Comparison of ENCODE assay signal across 9 mouse cellular contexts in genomic region chr2:6707959-6708519, GRCm38 (mm10).
DNase-seq lines count a peak whose midpoint lies in the region; ATAC-seq and TF ChIP-seq lines count a peak whose summit lies in the region.
"Had no signal": no experiment of that assay in that cellular context is flagged by ENCODE, and none has a peak within 500 bp of the region (broad histone marks: within the 10 kb centered on the region; RNA-seq: fewer than 3 reads in every experiment).

No protein-coding gene starts in this region.

- WGBS in lung, embryonic 15.5 days = 28% methylated on average over 5 of the region's 5 CpGs
- 61% methylated on average over 5 of the region's 5 CpGs for WGBS in forebrain, embryonic 10.5 days
- WGBS in macrophage (ENCODE audit: missing documents) = 35% methylated on average over 5 of the region's 5 CpGs
- WGBS in intestine, postnatal 0 days = 57% methylated on average over 5 of the region's 5 CpGs

- H3K9ac ChIP-seq in lung, embryonic 15.5 days = no peak overlapping the region
- no peak overlapping the region for H3K9ac ChIP-seq in intestine, postnatal 0 days (ENCODE audit: low read depth, low read length)

- H3K27me3 ChIP-seq in lung, embryonic 15.5 days = no peaks in the 10 kb centered on the region
- H3K27me3 ChIP-seq in forebrain, embryonic 10.5 days (ENCODE audit: poor library complexity, severe bottlenecking) = no peaks in the 10 kb centered on the region
- H3K27me3 ChIP-seq in intestine, postnatal 0 days (replicated peaks; ENCODE audit: control insufficient read depth, insufficient read depth, low read length) = no peaks in the 10 kb centered on the region

- H3K9me3 ChIP-seq in lung, embryonic 15.5 days = no peaks in the 10 kb centered on the region
- no peaks in the 10 kb centered on the region for H3K9me3 ChIP-seq in forebrain, embryonic 10.5 days
- no peaks in the 10 kb centered on the region for H3K9me3 ChIP-seq in intestine, postnatal 0 days (ENCODE audit: control insufficient read depth)

- TF ChIP-seq CTCF in gastrocnemius, adult 2 months (IDR thresholded peaks at IDR 0.05) = no peak
- no peak for TF ChIP-seq CTCF in intestine, postnatal 0 days (IDR thresholded peaks at IDR 0.05; ENCODE audit: low read depth)

- peak overlapping the region; percentile 6; the same call in 1 of the 2 replicates for H3K27ac ChIP-seq in gastrocnemius, adult 2 months
- H3K27ac ChIP-seq in lung, embryonic 15.5 days = no peak overlapping the region
- H3K27ac ChIP-seq in forebrain, embryonic 10.5 days = peak overlapping the region; percentile 30; the same call in 1 of the 2 replicates
- peak overlapping the region; percentile 73 for H3K27ac ChIP-seq in macrophage
- no peak overlapping the region for H3K27ac ChIP-seq in intestine, postnatal 0 days (ENCODE audit: low read depth, low read length)

- no peak overlapping the region for H3K4me3 ChIP-seq in gastrocnemius, adult 2 months
- H3K4me3 ChIP-seq in lung, embryonic 15.5 days = no peak overlapping the region
- no peak overlapping the region for H3K4me3 ChIP-seq in forebrain, embryonic 10.5 days
- H3K4me3 ChIP-seq in macrophage (ENCODE audit: inconsistent target) = no peak overlapping the region
- H3K4me3 ChIP-seq in intestine, postnatal 0 days (ENCODE audit: low read depth, low read length) = no peak overlapping the region

- H3K4me1 ChIP-seq in lung, embryonic 15.5 days = no peaks in the 10 kb centered on the region
- H3K4me1 ChIP-seq in forebrain, embryonic 10.5 days = peaks cover 15% of the 10 kb centered on the region
- H3K4me1 ChIP-seq in intestine, postnatal 0 days (replicated peaks; ENCODE audit: control insufficient read depth, insufficient read depth, low read length) = no peaks in the 10 kb centered on the region; the same call in 1 of the 2 replicates

- H3K79me2 ChIP-seq in macrophage (ENCODE audit: inconsistent target) = peaks cover 100% of the 10 kb centered on the region

- DNase-seq in gastrocnemius, adult 2 months = peak; percentile 32
- DNase-seq in gastrocnemius, postnatal 10 days = no peak
- no peak for DNase-seq in lung, postnatal 14 days
- no peak for DNase-seq in forebrain, embryonic 10.5 days (ENCODE audit: extremely low spot score, low spot score)
- DNase-seq in layer of hippocampus, postnatal 25 days (ENCODE audit: extremely low spot score in 1 of 2, low spot score in 1 of 2) = no peak
- DNase-seq: heart, postnatal 10 days had no signal

- intact Hi-C loops in gastrocnemius, adult 2 months (cut with DNase I) = no loop called here

- no peaks in the 10 kb centered on the region for H3K36me3 ChIP-seq in lung, embryonic 15.5 days
- H3K36me3 ChIP-seq in forebrain, embryonic 10.5 days (replicated peaks) = no peaks in the 10 kb centered on the region
- H3K36me3 ChIP-seq in macrophage (ENCODE audit: inconsistent target) = no peaks in the 10 kb centered on the region
- no peaks in the 10 kb centered on the region for H3K36me3 ChIP-seq in intestine, postnatal 0 days (ENCODE audit: control insufficient read depth, insufficient read depth)

- no peak overlapping the region for H3K4me2 ChIP-seq in lung, embryonic 15.5 days
- no peak overlapping the region for H3K4me2 ChIP-seq in intestine, postnatal 0 days (replicated peaks; ENCODE audit: low read depth)

- 0 out of 2 replicates have a peak, but pooled peaks have one; percentile 11 for ATAC-seq in lung, embryonic 15.5 days (ENCODE audit: borderline replicate concordance, extremely low read depth, low FRiP score, low TSS enrichment)
- ATAC-seq in intestine, postnatal 0 days = no peak

Comparison
In these comparisons a context has a peak if more than half of its experiments do, and no peak if none do; other contexts are left out.
1. H3K27ac ChIP-seq: peak in gastrocnemius, adult 2 months (single experiment), forebrain, embryonic 10.5 days (single experiment) and macrophage (single experiment); none in lung, embryonic 15.5 days (single experiment) and intestine, postnatal 0 days (single experiment).